Mouse (Mus musculus): ENCODE data around the gene Chd3. TPM values are rescaled to one million over a fixed set of nuclear protein-coding genes. Genes with fewer than 3 reads are reported as not detected.

Gene Chd3
- total and polyA plus RNA-seq, 3 experiments: 31.9 to 92.0 (median 66.4) TPM

GRCm38 (mm10) chr11:69397581-69398057 is 28.4 kb upstream of the Chd3 start:
- Histone ChIP-seq H3K9me3 (replicated peaks; ENCODE audit: low read length) (no peaks in the 10 kb centered on the region), H3K79me2 (replicated peaks; ENCODE audit: control insufficient read depth, extremely low read depth, insufficient read depth, poor library complexity, severe bottlenecking) (peaks cover 13% of the 10 kb centered on the region), H3K36me3 (replicated peaks in 1 of 2; ENCODE audit: control insufficient read depth in 1 of 2, insufficient read depth in 1 of 2, low read length in 1 of 2) (peaks cover 37 to 50% of the 10 kb centered on the region in 2 experiments), H3K4me2 (ENCODE audit: insufficient read depth, low read depth, poor library complexity, severe bottlenecking) (no peak overlapping the region), H3K27ac (ENCODE audit: insufficient read depth, low read depth) (no peak overlapping the region), H3K9ac (ENCODE audit: insufficient read depth, low read depth) (no peak overlapping the region), H3K27me3 (replicated peaks) (no peaks in the 10 kb centered on the region), H3K4me3 (replicated peaks in 1 of 3; ENCODE audit: low read depth in 2 of 3, low read length in 2 of 3, poor library complexity in 1 of 3) (no peak overlapping the region), H3K4me1 (ENCODE audit: control insufficient read depth in 1 of 2, insufficient read depth in 2 of 2) (peaks cover 5 to 22% of the 10 kb centered on the region in 2 experiments; a peak in 2 of 4 replicates)
- dilution Hi-C loops (cut with MboI; ENCODE audit: extremely low pct_ligation_motif_present, extremely low pct_unique_long_range_greater_than_20kb, low sequenced_read_pairs): no loop called here
- 0 out of 2 replicates have a peak, but pooled peaks have one; percentile 1 for TF ChIP-seq ZMIZ1 (IDR thresholded peaks at IDR 0.05; ENCODE audit: low read depth, low read length)
- no peak for TF ChIP-seq NELFE (IDR thresholded peaks at IDR 0.05; ENCODE audit: low read depth, low read length)
- no peak for DNase-seq (ENCODE audit: extremely low read depth)
- in situ Hi-C loops (cut with MboI; ENCODE audit: low pct_ligation_motif_present, low pct_unique_long_range_greater_than_20kb, low sequenced_read_pairs): loop anchor here (5.0 kb wide), 2 partner anchors 35 to 130 kb away; no protein-coding TSS in a partner anchor

- peaks cover 36 to 46% of the 10 kb centered on the region in 2 experiments for H3K36me3 ChIP-seq (replicated peaks in 1 of 2; ENCODE audit: control insufficient read depth in 1 of 2, insufficient read depth in 1 of 2, low read length in 1 of 2)
- in situ Hi-C loops (cut with MboI; ENCODE audit: low pct_ligation_motif_present, low pct_unique_long_range_greater_than_20kb, low sequenced_read_pairs): loop anchor here (5.0 kb wide), 2 partner anchors 36 to 129 kb away; no protein-coding TSS in a partner anchor
- dilution Hi-C loops (cut with MboI; ENCODE audit: extremely low pct_ligation_motif_present, extremely low pct_unique_long_range_greater_than_20kb, low sequenced_read_pairs): no loop called here
Observed at GRCm38 (mm10) chr11:69396772-69397171, 27.6 kb upstream of the Chd3 start.

GRCm38 (mm10) chr11:69395634-69396373 is 26.6 kb upstream of the Chd3 start:
- dilution Hi-C loops (cut with MboI; ENCODE audit: extremely low pct_ligation_motif_present, extremely low pct_unique_long_range_greater_than_20kb, low sequenced_read_pairs): no loop called here
- Histone ChIP-seq H3K4me3 (replicated peaks in 1 of 3; ENCODE audit: low read depth in 2 of 3, low read length in 2 of 3, poor library complexity in 1 of 3) (peak overlapping the region; percentile 72 to 96 (median 78)), H3K4me2 (ENCODE audit: insufficient read depth, low read depth, poor library complexity, severe bottlenecking) (peak overlapping the region; percentile 72), H3K27me3 (replicated peaks) (no peaks in the 10 kb centered on the region), H3K9ac (ENCODE audit: insufficient read depth, low read depth) (peak overlapping the region; percentile 99), H3K36me3 (replicated peaks in 1 of 2; ENCODE audit: control insufficient read depth in 1 of 2, insufficient read depth in 1 of 2, low read length in 1 of 2) (peaks cover 27 to 38% of the 10 kb centered on the region in 2 experiments), H3K9me3 (replicated peaks; ENCODE audit: low read length) (no peaks in the 10 kb centered on the region), H3K27ac (ENCODE audit: insufficient read depth, low read depth) (peak overlapping the region; percentile 93), H3K79me2 (replicated peaks; ENCODE audit: control insufficient read depth, extremely low read depth, insufficient read depth, poor library complexity, severe bottlenecking) (peaks cover 13% of the 10 kb centered on the region), H3K4me1 (ENCODE audit: control insufficient read depth in 1 of 2, insufficient read depth in 2 of 2) (peaks cover 0 to 12% of the 10 kb centered on the region in 2 experiments; a peak in 2 of 4 replicates)
- DNase-seq (ENCODE audit: extremely low read depth): peak; percentile 100
- in situ Hi-C loops (cut with MboI; ENCODE audit: low pct_ligation_motif_present, low pct_unique_long_range_greater_than_20kb, low sequenced_read_pairs): loop anchor here (5.0 kb wide), 2 partner anchors 36 to 129 kb away; no protein-coding TSS in a partner anchor
- TF ChIP-seq JUN (IDR thresholded peaks at IDR 0.05; ENCODE audit: insufficient read depth, low read depth, low read length) (no peak), TCF12 (IDR thresholded peaks at IDR 0.05; ENCODE audit: low read depth, low read length) (peak; percentile 81), E2F4 (IDR thresholded peaks at IDR 0.05; ENCODE audit: insufficient replicate concordance, low read depth, low read length) (no peak), RAD21 (IDR thresholded peaks at IDR 0.05; ENCODE audit: low read depth, low read length) (no peak), MAX (IDR thresholded peaks at IDR 0.05; ENCODE audit: low read length) (no peak; the same call in 1 of the 2 replicates), MYC (IDR thresholded peaks at IDR 0.05; ENCODE audit: low read depth, low read length) (peak; percentile 81), RCOR1 (conservative IDR thresholded peaks at IDR 0.05; ENCODE audit: low read depth, low read length) (no peak), POLR2A (IDR thresholded peaks at IDR 0.05; ENCODE audit: low read depth, low read length) (peak; percentile 68), MAFK (IDR thresholded peaks at IDR 0.05; ENCODE audit: insufficient replicate concordance, low read length) (no peak), USF1 (IDR thresholded peaks at IDR 0.05; ENCODE audit: low read depth, low read length) (no peak), GABPA (IDR thresholded peaks at IDR 0.05; ENCODE audit: insufficient replicate concordance, low read depth, low read length) (peak; percentile 96; the same call in 1 of the 2 replicates), POLR2AphosphoS2 (IDR thresholded peaks at IDR 0.05; ENCODE audit: low read depth, low read length) (0 out of 2 replicates have a peak, but pooled peaks have one; percentile 67), NELFE (IDR thresholded peaks at IDR 0.05; ENCODE audit: low read depth, low read length) (peak; percentile 86), SIN3A (IDR thresholded peaks at IDR 0.05; ENCODE audit: low read length) (no peak; the same call in 1 of the 2 replicates)

More at GRCm38 (mm10) chr11:69396772-69397171, 27.6 kb upstream of the Chd3 start:
- Histone ChIP-seq H3K27me3 (replicated peaks) (no peaks in the 10 kb centered on the region), H3K79me2 (replicated peaks; ENCODE audit: control insufficient read depth, extremely low read depth, insufficient read depth, poor library complexity, severe bottlenecking) (peaks cover 13% of the 10 kb centered on the region), H3K4me2 (ENCODE audit: insufficient read depth, low read depth, poor library complexity, severe bottlenecking) (peak overlapping the region; percentile 72), H3K4me3 (replicated peaks in 1 of 3; ENCODE audit: low read depth in 2 of 3, low read length in 2 of 3, poor library complexity in 1 of 3) (peak overlapping the region; percentile 72 to 96 (median 78)), H3K9me3 (replicated peaks; ENCODE audit: low read length) (no peaks in the 10 kb centered on the region), H3K4me1 (ENCODE audit: control insufficient read depth in 1 of 2, insufficient read depth in 2 of 2) (peaks cover 5 to 20% of the 10 kb centered on the region in 2 experiments; a peak in 2 of 4 replicates), H3K9ac (ENCODE audit: insufficient read depth, low read depth) (peak overlapping the region; percentile 99), H3K27ac (ENCODE audit: insufficient read depth, low read depth) (no peak overlapping the region)
- TF ChIP-seq NRF1 (IDR thresholded peaks at IDR 0.05; ENCODE audit: low read depth, low read length) (no peak), MYC (IDR thresholded peaks at IDR 0.05; ENCODE audit: low read depth, low read length) (no peak), PAX5 (IDR thresholded peaks at IDR 0.05; ENCODE audit: low read length) (no peak), POLR2A (IDR thresholded peaks at IDR 0.05; ENCODE audit: low read depth, low read length) (no peak), MAX (IDR thresholded peaks at IDR 0.05; ENCODE audit: low read length) (no peak), GABPA (IDR thresholded peaks at IDR 0.05; ENCODE audit: insufficient replicate concordance, low read depth, low read length) (no peak), USF1 (IDR thresholded peaks at IDR 0.05; ENCODE audit: low read depth, low read length) (no peak), E2F4 (IDR thresholded peaks at IDR 0.05; ENCODE audit: insufficient replicate concordance, low read depth, low read length) (no peak), ZMIZ1 (IDR thresholded peaks at IDR 0.05; ENCODE audit: low read depth, low read length) (no peak), MAFK (IDR thresholded peaks at IDR 0.05; ENCODE audit: insufficient replicate concordance, low read length) (no peak), TCF12 (IDR thresholded peaks at IDR 0.05; ENCODE audit: low read depth, low read length) (no peak), BHLHE40 (IDR thresholded peaks at IDR 0.05; ENCODE audit: low read depth, low read length) (no peak), JUND (conservative IDR thresholded peaks at IDR 0.05; ENCODE audit: low read depth, low read length) (no peak), ELF1 (IDR thresholded peaks at IDR 0.05; ENCODE audit: low read depth, low read length) (no peak), NELFE (IDR thresholded peaks at IDR 0.05; ENCODE audit: low read depth, low read length) (no peak), RAD21 (IDR thresholded peaks at IDR 0.05; ENCODE audit: low read depth, low read length) (no peak), POLR2AphosphoS2 (IDR thresholded peaks at IDR 0.05; ENCODE audit: low read depth, low read length) (no peak), IRF4 (IDR thresholded peaks at IDR 0.05; ENCODE audit: low read depth, low read length) (no peak), CHD1 (IDR thresholded peaks at IDR 0.05; ENCODE audit: low read depth, low read length) (no peak), ETS1 (conservative IDR thresholded peaks at IDR 0.05; ENCODE audit: low read depth, low read length) (no peak)
- no peak for DNase-seq (ENCODE audit: extremely low read depth)

All from CH12.LX (cell line).